Mouse (Mus musculus) liver, adult 2 months (tissue): ENCODE data around the gene Egfl7.

Source experiments
- CTCF ChIP-seq: fragments of 200-500 bp; IDR thresholded peaks from 2 replicates; pipeline ENCODE4 v1.5.1; 2011; ENCODE audit warnings: low read depth, low read length, control low read depth
- POLR2A ChIP-seq: fragments of 200-500 bp; IDR thresholded peaks from 2 replicates; pipeline ENCODE4 v1.6.1; 2011; ENCODE audit warnings: low read length, control low read depth; ENCODE audit not compliant: insufficient read depth; ENCODE audit errors: extremely low read depth

DNA sequence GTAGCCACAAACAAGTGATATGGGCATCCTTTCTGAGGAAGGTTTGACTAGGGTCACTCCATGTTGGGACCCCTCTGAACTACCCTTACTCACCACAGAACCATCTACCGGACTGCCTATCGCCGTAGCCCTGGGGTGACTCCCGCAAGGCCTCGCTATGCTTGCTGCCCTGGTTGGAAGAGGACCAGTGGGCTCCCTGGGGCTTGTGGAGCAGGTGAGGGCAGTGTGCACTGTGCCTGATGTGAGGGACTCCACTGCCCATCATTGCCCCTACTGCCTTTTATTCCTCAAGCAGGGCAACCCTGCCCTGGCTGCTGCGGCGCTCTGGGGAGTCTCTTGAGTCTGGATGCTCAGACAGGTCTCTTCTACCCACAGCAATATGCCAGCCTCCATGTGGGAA lies 10.5 kb downstream of the Egfl7 start:
- TF ChIP-seq CTCF (0 out of 2 replicates have a peak, but pooled peaks have one; percentile 2), POLR2A (no peak)
